Mouse (Mus musculus) layer of hippocampus, adult 18-20 months (tissue): ENCODE data around the gene Npr1. TPM values are rescaled to one million over a fixed set of nuclear protein-coding genes. Genes with fewer than 3 reads are reported as not detected.

Source experiments
- total RNA-seq, 2 experiments: library from RNA; stranded (reverse); gene quantifications; 2 replicates each; pipeline ENCODE4 v1.2.3; 2021

Gene Npr1
- total RNA-seq, 2 experiments from 2014 or later, result 5.7 to 5.9 TPM

Other genes starting within 250 kb of the Npr1 start
- 10 to 100 TPM; 44.1 to 46.2 TPM for gene Jtb, start 234.3 kb downstream of the Npr1 start, total RNA-seq
- under 1 TPM in 1 of 2 experiments, not detected in 1; 0.41 TPM for gene Creb3l4, start 222.4 kb downstream of the Npr1 start, total RNA-seq
- 10 to 100 TPM; 39.0 to 45.3 TPM for gene Slc39a1, start 217.7 kb downstream of the Npr1 start, total RNA-seq
- 10 to 100 TPM; 36.4 to 45.7 TPM for gene Crtc2, start 211.7 kb downstream of the Npr1 start, total RNA-seq
- gene Dennd4b, start 200.7 kb downstream of the Npr1 start, total RNA-seq, result 10 to 100 TPM; 30.1 to 31.9 TPM
- 100 to 1,000 TPM; 104 to 106 TPM for gene Gatad2b, start 172.7 kb downstream of the Npr1 start, total RNA-seq
- gene Slc27a3, start 75.9 kb downstream of the Npr1 start, total RNA-seq, result 10 to 100 TPM; 12.3 to 12.7 TPM
- gene Ints3, start 32.2 kb downstream of the Npr1 start, total RNA-seq, result 10 to 100 TPM; 65.1 to 68.4 TPM
- 10 to 100 TPM; 83.1 to 84.0 TPM for gene Ilf2, start 10.3 kb upstream of the Npr1 start, total RNA-seq
- 10 to 100 TPM; 58.7 to 59.6 TPM for gene Snapin, start 25.2 kb upstream of the Npr1 start, total RNA-seq
- gene Chtop, start 43.6 kb upstream of the Npr1 start, total RNA-seq, result 100 to 1,000 TPM; 148 TPM
- 100 to 1,000 TPM in 1 of 2 experiments, 10 to 100 TPM in 1; 91.3 to 102 TPM for gene S100a1, start 48.5 kb upstream of the Npr1 start, total RNA-seq
- 10 to 100 TPM; 19.4 to 21.3 TPM for gene S100a13, start 48.6 kb upstream of the Npr1 start, total RNA-seq
- gene S100a14, start 61.0 kb upstream of the Npr1 start, total RNA-seq, result 1 to 10 TPM in 1 of 2 experiments, under 1 TPM in 1; 0.62 to 1.5 TPM
- 10 to 100 TPM; 91.1 to 93.7 TPM for gene S100a16, start 71.4 kb upstream of the Npr1 start, total RNA-seq
- gene S100a3, start 94.7 kb upstream of the Npr1 start, total RNA-seq, result under 1 TPM in 1 of 2 experiments, not detected in 1; 0.41 TPM
- not detected for gene S100a2, start 124.4 kb upstream of the Npr1 start, total RNA-seq
- gene Gm42674, start 136.0 kb upstream of the Npr1 start, total RNA-seq, result 1 to 10 TPM in 1 of 2 experiments, not detected in 1; 1.4 TPM
- gene S100a4, start 137.9 kb upstream of the Npr1 start, total RNA-seq, result 1 to 10 TPM; 2.9 to 5.3 TPM
- gene S100a5, start 142.7 kb upstream of the Npr1 start, total RNA-seq, result 1 to 10 TPM in 1 of 2 experiments, not detected in 1; 1.5 TPM
- gene S100a6, start 147.0 kb upstream of the Npr1 start, total RNA-seq, result 10 to 100 TPM; 23.5 to 24.6 TPM
- under 1 TPM in 1 of 2 experiments, not detected in 1; 0.25 TPM for gene S100a7a, start 188.2 kb upstream of the Npr1 start, total RNA-seq
- not detected for gene S100a8, start 203.1 kb upstream of the Npr1 start, total RNA-seq
- not detected for gene S100a9, start 229.9 kb upstream of the Npr1 start, total RNA-seq